Mouse (Mus musculus) heart, embryonic 10.5 days (tissue): Measurements from ENCODE around the gene Vamp2. TPM values are rescaled to one million over a fixed set of nuclear protein-coding genes. Genes with fewer than 3 reads are reported as not detected.
"Not testable (repeated sequence)": the region's sequence is repeated elsewhere in the genome, so short reads cannot be mapped to it uniquely, and the experiment has no call there.

ENCODE experiments used
- DNase-seq: peaks from one replicate; pipeline ENCODE4 v3.0.0-alpha.2; 2017; ENCODE audit warnings: low spot score
- H3K27ac ChIP-seq: fragments of 300-500 bp; sonication (generic); 2 replicates; pipeline ENCODE4 v1.5.1; 2016; ENCODE audit warnings: mild to moderate bottlenecking
- H3K27me3 ChIP-seq: fragments of 300-500 bp; sonication (generic); 2 replicates; pipeline ENCODE4 v1.6.1; 2016; ENCODE audit warnings: mild to moderate bottlenecking; ENCODE audit not compliant: poor library complexity, insufficient read depth, severe bottlenecking
- H3K36me3 ChIP-seq: fragments of 300-500 bp; sonication (generic); 2 replicates; pipeline ENCODE4 v1.6.1; 2016; ENCODE audit warnings: mild to moderate bottlenecking, moderate library complexity
- H3K4me1 ChIP-seq: fragments of 300-500 bp; sonication (generic); 2 replicates; pipeline ENCODE4 v1.6.1; 2016; ENCODE audit warnings: mild to moderate bottlenecking
- H3K4me3 ChIP-seq: fragments of 300-500 bp; sonication (generic); 2 replicates; pipeline ENCODE4 v1.5.1; 2016; ENCODE audit warnings: mild to moderate bottlenecking, moderate library complexity
- H3K9me3 ChIP-seq: fragments of 300-500 bp; sonication (generic); 2 replicates; pipeline ENCODE4 v1.6.1; 2016; ENCODE audit warnings: mild to moderate bottlenecking, moderate library complexity
- WGBS: fragments of 180-500 bp; shearing (Covaris S2); methylation state at CpG from one replicate; pipeline ENCODE4 v1.1.7; 2016; 5-methylcytosine and 5-hydroxymethylcytosine counted together
- polyA plus RNA-seq: library from polyadenylated mRNA; unstranded; fragments of >200 nt; fragmentation: Nextera tagmentation; extraction: Ambion mirVana; gene quantifications from 2 replicates; pipeline ENCODE4 v1.2.1, GENCODE M21; 2016

Vamp2 gene
- polyA plus RNA-seq, 1 experiment from 2014 or later, result 85.8 TPM

- H3K4me1 ChIP-seq, result peaks cover 61% of the 10 kb centered on the region
- no peak overlapping the region for H3K27ac ChIP-seq
- 3% methylated on average over 3 of the region's 3 CpGs for WGBS
- peak; percentile 91 for DNase-seq
- H3K4me3 ChIP-seq, result peak overlapping the region; percentile 18; the same call in 1 of the 2 replicates
- H3K27me3 ChIP-seq, result no peaks in the 10 kb centered on the region
- peaks cover 38% of the 10 kb centered on the region for H3K36me3 ChIP-seq
- H3K9me3 ChIP-seq, result no peaks in the 10 kb centered on the region
Observed at GRCm38 (mm10) chr11:69092386-69092751, 4.1 kb downstream of the Vamp2 start.

GRCm38 (mm10) chr11:69092871-69093270 is 4.6 kb downstream of the Vamp2 start:
- H3K4me1 ChIP-seq, result peaks cover 61% of the 10 kb centered on the region
- H3K27ac ChIP-seq, result no peak overlapping the region
- 89% methylated on average over 4 of the region's 4 CpGs for WGBS
- H3K9me3 ChIP-seq, result no peaks in the 10 kb centered on the region
- no peaks in the 10 kb centered on the region for H3K27me3 ChIP-seq
- peaks cover 38% of the 10 kb centered on the region for H3K36me3 ChIP-seq
- H3K4me3 ChIP-seq, result 0 out of 2 replicates have a peak overlapping the region, but pooled peaks have one; percentile 18
- DNase-seq, result no peak

DNA sequence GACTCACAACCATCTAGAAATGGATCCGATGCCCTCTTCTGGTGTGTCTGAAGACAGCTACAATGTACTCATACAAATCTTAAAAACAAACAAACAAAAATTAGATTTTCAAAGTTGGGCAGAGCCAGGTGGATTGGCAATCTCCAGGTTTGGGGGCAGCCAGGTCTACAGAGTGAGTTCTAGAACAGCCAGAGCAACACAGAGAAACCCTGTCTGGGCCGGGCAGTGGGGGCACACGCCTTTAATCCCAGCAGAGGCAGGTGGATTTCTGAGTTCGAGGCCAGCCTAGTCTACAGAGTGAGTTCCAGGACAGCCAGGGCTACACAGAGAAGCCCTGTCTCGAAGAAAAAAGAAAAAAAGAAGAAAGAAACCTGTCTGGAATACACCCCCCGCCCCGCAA is 5.6 kb downstream of the Vamp2 start:
- 83% methylated on average over 7 of the region's 7 CpGs for WGBS
- peaks cover 63% of the 10 kb centered on the region for H3K4me1 ChIP-seq
- peak overlapping the region; percentile 73 for H3K4me3 ChIP-seq
- H3K27me3 ChIP-seq, H3K9me3 ChIP-seq, DNase-seq: not testable (repeated sequence)
- H3K36me3 ChIP-seq, result peaks cover 35% of the 10 kb centered on the region
- H3K27ac ChIP-seq, result peak overlapping the region; percentile 90; the same call in 1 of the 2 replicates

GRCm38 (mm10) chr11:69094697-69095429 is 6.6 kb downstream of the Vamp2 start, which contains the start of gene Per1:
Gene Per1, plus strand, starts transcription at chr11:69095217.
- H3K27me3 ChIP-seq, result no peaks in the 10 kb centered on the region
- no peaks in the 10 kb centered on the region for H3K9me3 ChIP-seq
- peaks cover 62% of the 10 kb centered on the region for H3K4me1 ChIP-seq
- under 1% methylated on average over 37 of the region's 37 CpGs for WGBS
- DNase-seq, result peak; percentile 100
- H3K27ac ChIP-seq, result peak within 1 kb of the TSS; percentile 90
- H3K36me3 ChIP-seq, result peaks cover 30% of the 10 kb centered on the region
- H3K4me3 ChIP-seq, result peak within 1 kb of the TSS; percentile 73

- peaks cover 62% of the 10 kb centered on the region for H3K4me1 ChIP-seq
- WGBS, result 2% methylated on average over 27 of the region's 27 CpGs
- H3K4me3 ChIP-seq, result peak overlapping the region; percentile 73
- DNase-seq, result no peak
- peaks cover 25% of the 10 kb centered on the region for H3K36me3 ChIP-seq
- H3K9me3 ChIP-seq, result no peaks in the 10 kb centered on the region
- no peaks in the 10 kb centered on the region for H3K27me3 ChIP-seq
- peak overlapping the region; percentile 90 for H3K27ac ChIP-seq
Observed at GRCm38 (mm10) chr11:69095511-69096231, 7.4 kb downstream of the Vamp2 start.

- Histone ChIP-seq H3K9me3 (no peaks in the 10 kb centered on the region), H3K36me3 (peaks cover 25% of the 10 kb centered on the region), H3K27ac (peak overlapping the region; percentile 90), H3K4me1 (peaks cover 63% of the 10 kb centered on the region), H3K27me3 (no peaks in the 10 kb centered on the region), H3K4me3 (peak overlapping the region; percentile 73)
- no peak for DNase-seq
- WGBS, result 12% methylated on average over 7 of the region's 9 CpGs
Observed at GRCm38 (mm10) chr11:69096360-69096986, 8.2 kb downstream of the Vamp2 start.

GRCm38 (mm10) chr11:69096987-69097900 is 9.0 kb downstream of the Vamp2 start:
- Histone ChIP-seq H3K27me3 (no peaks in the 10 kb centered on the region), H3K27ac (peak overlapping the region; percentile 90), H3K4me3 (peak overlapping the region; percentile 73), H3K9me3 (no peaks in the 10 kb centered on the region), H3K4me1 (peaks cover 56% of the 10 kb centered on the region), H3K36me3 (peaks cover 26% of the 10 kb centered on the region)
- peak; percentile 98 for DNase-seq
- 2% methylated on average over 29 of the region's 29 CpGs for WGBS

DNA sequence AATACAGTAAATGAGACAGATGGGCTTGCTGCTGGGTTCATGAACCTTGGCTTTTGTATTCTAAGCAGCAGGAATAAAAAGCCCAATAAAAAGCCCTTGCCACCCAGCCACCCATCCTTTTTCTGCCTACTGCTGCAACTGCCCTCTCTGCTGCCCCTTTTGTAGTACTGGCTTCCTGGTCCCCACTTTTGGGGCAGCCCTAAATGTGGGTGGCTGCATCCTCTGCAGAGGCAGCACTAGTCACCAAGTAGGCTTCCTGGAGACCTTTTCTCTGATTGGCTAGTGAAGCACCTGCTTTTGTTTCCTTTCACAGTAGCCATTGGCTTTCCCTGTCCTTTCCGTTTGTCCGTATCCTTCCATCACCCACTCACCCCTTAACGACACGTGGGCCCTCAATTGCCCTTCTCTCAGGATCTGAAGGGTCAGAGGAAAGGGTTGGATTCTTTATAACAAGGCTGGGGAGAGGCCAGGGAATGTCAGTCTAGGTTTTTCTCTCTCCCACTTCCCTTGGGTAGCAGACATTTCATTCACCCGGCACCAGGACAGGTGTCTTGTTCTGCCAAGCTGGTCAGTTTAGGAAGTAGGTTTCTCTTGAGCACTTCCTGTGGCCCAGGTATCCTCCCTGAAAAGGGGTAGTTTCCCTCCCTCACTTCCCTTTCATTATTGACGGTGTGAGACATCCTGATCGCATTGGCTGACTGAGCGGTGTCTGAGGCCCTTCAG is 9.9 kb downstream of the Vamp2 start:
- peaks cover 28% of the 10 kb centered on the region for H3K36me3 ChIP-seq
- WGBS, result 27% methylated on average over 8 of the region's 8 CpGs
- no peak for DNase-seq
- peak overlapping the region; percentile 73 for H3K4me3 ChIP-seq
- peaks cover 56% of the 10 kb centered on the region for H3K4me1 ChIP-seq
- peak overlapping the region; percentile 90 for H3K27ac ChIP-seq
- H3K27me3 ChIP-seq, result no peaks in the 10 kb centered on the region
- H3K9me3 ChIP-seq, result no peaks in the 10 kb centered on the region

DNA sequence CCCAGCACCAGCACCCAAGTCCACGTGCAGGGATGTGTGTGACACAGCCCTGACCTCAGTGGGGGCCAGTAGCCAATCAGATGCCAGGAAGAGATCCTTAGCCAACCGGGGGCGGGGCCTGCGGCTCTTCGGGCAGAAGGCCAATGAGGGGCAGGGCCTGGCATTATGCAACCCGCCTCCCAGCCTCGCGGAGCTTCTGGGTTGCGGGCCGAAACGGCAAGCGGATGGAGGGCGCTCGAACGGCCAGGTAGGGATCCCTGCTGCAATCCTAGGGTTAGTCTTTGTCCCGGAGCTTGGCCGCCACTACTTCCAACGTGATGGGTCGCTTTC is 10.4 kb downstream of the Vamp2 start:
- Histone ChIP-seq H3K4me1 (peaks cover 56% of the 10 kb centered on the region), H3K27me3 (no peaks in the 10 kb centered on the region), H3K27ac (peak overlapping the region; percentile 90), H3K4me3 (peak overlapping the region; percentile 73), H3K9me3 (no peaks in the 10 kb centered on the region), H3K36me3 (peaks cover 34% of the 10 kb centered on the region)
- under 1% methylated on average over 19 of the region's 19 CpGs for WGBS
- DNase-seq, result peak; percentile 98

DNA sequence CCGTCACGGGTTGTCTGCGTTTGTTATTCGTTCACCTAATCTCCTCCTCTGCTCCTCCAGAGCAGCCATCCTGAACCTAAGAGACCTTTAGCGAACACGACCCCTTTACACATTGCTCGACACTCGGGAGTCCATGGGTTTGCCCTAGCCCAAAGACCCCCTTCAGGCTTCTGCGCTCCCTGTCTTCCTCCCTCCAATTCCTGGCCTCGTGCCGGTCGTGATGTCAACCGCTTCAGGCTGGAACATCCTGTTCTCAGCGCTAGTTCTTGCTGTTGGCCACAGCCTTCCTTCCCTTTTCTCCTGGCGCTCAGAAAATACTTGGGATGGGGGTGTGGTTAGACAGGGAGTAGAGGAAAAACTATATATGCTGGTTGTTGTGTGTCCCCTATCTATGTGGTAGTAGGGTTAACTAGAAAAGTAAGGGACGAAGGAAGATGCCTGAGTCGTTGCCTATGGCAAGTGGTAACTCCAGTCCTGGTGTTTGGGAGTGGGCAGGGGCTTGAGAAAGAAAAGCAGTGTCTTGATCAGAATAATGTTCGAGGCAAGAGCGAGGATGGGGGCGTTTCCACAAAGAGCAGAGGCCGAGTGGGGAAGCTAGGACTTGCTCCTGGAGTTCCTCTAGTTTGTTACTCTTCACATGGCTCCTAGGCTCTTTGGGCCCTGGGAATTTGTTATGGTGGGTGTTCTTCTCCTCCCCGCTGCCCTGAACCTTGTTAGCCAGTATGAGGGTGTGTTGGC is 11.1 kb downstream of the Vamp2 start:
- Histone ChIP-seq H3K27me3 (no peaks in the 10 kb centered on the region), H3K4me3 (peak overlapping the region; percentile 73), H3K9me3 (no peaks in the 10 kb centered on the region), H3K4me1 (peaks cover 56% of the 10 kb centered on the region), H3K27ac (peak overlapping the region; percentile 90), H3K36me3 (peaks cover 40% of the 10 kb centered on the region)
- no peak for DNase-seq
- WGBS, result 2% methylated on average over 22 of the region's 22 CpGs

DNA sequence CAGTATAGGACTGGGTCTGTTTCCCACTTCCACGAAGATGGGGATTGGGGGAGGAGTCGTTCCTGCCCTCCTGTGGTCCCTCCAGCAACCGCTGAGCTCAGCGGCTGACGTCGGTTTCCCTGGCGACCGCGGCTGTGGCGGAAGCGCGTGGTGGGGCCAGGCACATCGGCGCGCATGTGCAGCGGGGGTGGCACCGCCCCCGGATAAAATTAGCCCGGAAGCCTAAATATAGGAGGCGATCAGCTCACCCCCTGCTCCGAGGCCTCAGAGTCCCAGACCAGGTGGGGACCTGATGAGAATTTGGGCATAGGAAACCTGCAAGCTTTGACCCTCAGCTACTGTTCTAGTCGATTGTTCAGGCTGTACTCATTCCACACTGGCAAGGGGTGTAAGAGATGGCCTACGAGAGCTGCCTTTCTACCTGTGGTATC is 11.6 kb downstream of the Vamp2 start:
- Histone ChIP-seq H3K9me3 (no peaks in the 10 kb centered on the region), H3K4me3 (peak overlapping the region; percentile 73), H3K36me3 (peaks cover 46% of the 10 kb centered on the region), H3K27ac (peak overlapping the region; percentile 90), H3K27me3 (no peaks in the 10 kb centered on the region), H3K4me1 (peaks cover 56% of the 10 kb centered on the region)
- WGBS, result under 1% methylated on average over 23 of the region's 23 CpGs
- DNase-seq, result peak; percentile 96
